In the genomic region with DNA sequence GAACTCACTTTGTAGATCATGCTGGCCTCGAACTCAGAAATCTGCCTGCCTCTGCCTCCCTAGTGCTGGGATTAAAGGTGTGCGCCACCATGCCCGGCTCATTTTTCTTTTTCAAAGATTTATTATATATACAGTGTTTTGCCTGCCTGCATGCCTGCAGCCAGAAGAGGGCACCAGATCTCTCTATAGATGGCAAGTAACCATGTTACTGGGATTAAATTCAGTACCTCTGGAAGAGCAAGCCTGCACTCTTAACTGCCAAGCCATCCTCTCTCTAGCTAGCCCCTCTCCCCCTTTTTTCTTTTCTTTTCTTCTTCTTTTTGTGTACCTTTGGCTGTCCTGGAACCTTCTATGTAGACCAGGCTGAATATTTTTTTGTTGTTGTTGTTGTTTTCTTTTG, we compare ENCODE assay signal across 9 mouse cellular contexts. TPM values are rescaled to one million over a fixed set of nuclear protein-coding genes. Genes with fewer than 3 reads are reported as not detected.
DNase-seq lines count a peak whose midpoint lies in the region; ATAC-seq lines count a peak whose summit lies in the region.
"Had no signal": no experiment of that assay in that cellular context is flagged by ENCODE, and none has a peak within 500 bp of the region (broad histone marks: within the 10 kb centered on the region; RNA-seq: fewer than 3 reads in every experiment).

No protein-coding gene starts in this region.

- no peak overlapping the region for H3K4me2 ChIP-seq in forebrain, embryonic 13.5 days
- H3K4me2 ChIP-seq: embryonic facial prominence, embryonic 12.5 days had no signal

- DNase-seq in heart, postnatal 10 days: peak; percentile 62 to 68
- DNase-seq in heart, embryonic 10.5 days (ENCODE audit: low spot score): no peak
- DNase-seq in CD4-positive helper T cell, adult 2 months (ENCODE audit: low read depth, low spot score): peak; percentile 64
- peak; percentile 45 for DNase-seq in adipocyte (ENCODE audit: low spot score)
- peak; percentile 27 for DNase-seq in embryonic facial prominence, embryonic 10.5 days (ENCODE audit: low spot score)
- DNase-seq in layer of hippocampus, adult 9-11 months: peak; percentile 45
- peak; percentile 51 for DNase-seq in retina, embryonic 14.5 days (ENCODE audit: low spot score)

- no peak overlapping the region for H3K27ac ChIP-seq in heart, embryonic 10.5 days
- no peak overlapping the region for H3K27ac ChIP-seq in embryonic facial prominence, embryonic 10.5 days (replicated peaks)
- H3K27ac ChIP-seq in forebrain, embryonic 13.5 days: no peak overlapping the region
- H3K27ac ChIP-seq: embryonic facial prominence, embryonic 12.5 days had no signal

- H3K27me3 ChIP-seq in heart, embryonic 10.5 days (ENCODE audit: insufficient read depth, poor library complexity, severe bottlenecking): no peaks in the 10 kb centered on the region
- no peaks in the 10 kb centered on the region for H3K27me3 ChIP-seq in embryonic facial prominence, embryonic 10.5 days (replicated peaks; ENCODE audit: low read depth, poor library complexity, severe bottlenecking)
- no peaks in the 10 kb centered on the region for H3K27me3 ChIP-seq in forebrain, embryonic 13.5 days
- H3K27me3 ChIP-seq: embryonic facial prominence, embryonic 12.5 days had no signal

- peaks cover 37% of the 10 kb centered on the region for H3K36me3 ChIP-seq in heart, embryonic 10.5 days
- peaks cover 79% of the 10 kb centered on the region for H3K36me3 ChIP-seq in embryonic facial prominence, embryonic 10.5 days (replicated peaks)
- peaks cover 34% of the 10 kb centered on the region for H3K36me3 ChIP-seq in forebrain, embryonic 13.5 days (ENCODE audit: poor library complexity, severe bottlenecking)

- H3K4me1 ChIP-seq in heart, embryonic 10.5 days: 0 out of 2 replicates have a peak, but pooled peaks cover 2% of the 10 kb centered on the region
- H3K4me1 ChIP-seq in embryonic facial prominence, embryonic 10.5 days: no peaks in the 10 kb centered on the region
- H3K4me1 ChIP-seq in forebrain, embryonic 13.5 days: peaks cover 14% of the 10 kb centered on the region

- H3K4me3 ChIP-seq in heart, embryonic 10.5 days: no peak overlapping the region
- no peak overlapping the region for H3K4me3 ChIP-seq in embryonic facial prominence, embryonic 10.5 days
- no peak overlapping the region for H3K4me3 ChIP-seq in forebrain, embryonic 13.5 days
- H3K4me3 ChIP-seq: embryonic facial prominence, embryonic 12.5 days had no signal

- no peaks in the 10 kb centered on the region for H3K9me3 ChIP-seq in heart, embryonic 10.5 days
- no peaks in the 10 kb centered on the region for H3K9me3 ChIP-seq in embryonic facial prominence, embryonic 10.5 days
- H3K9me3 ChIP-seq in forebrain, embryonic 13.5 days (replicated peaks): no peaks in the 10 kb centered on the region
- H3K9me3 ChIP-seq: embryonic facial prominence, embryonic 12.5 days had no signal

- WGBS in heart, embryonic 10.5 days: 88% methylated on average over 3 of the region's 3 CpGs
- 88% methylated on average over 3 of the region's 3 CpGs for WGBS in embryonic facial prominence, embryonic 10.5 days
- 86% methylated on average over 3 of the region's 3 CpGs for WGBS in forebrain, embryonic 13.5 days

- intact Hi-C loops in heart, postnatal 10 days (cut with DNase I): no loop called here

- no peak overlapping the region for H3K9ac ChIP-seq in forebrain, embryonic 13.5 days
- H3K9ac ChIP-seq: embryonic facial prominence, embryonic 12.5 days had no signal

- ATAC-seq in forebrain, embryonic 13.5 days: no peak

RNA-seq across cellular contexts. Expression of gene Smarca4, which starts 14.7 kb away (rescaled TPM):
- 10 to 100 TPM; 55.6 to 59.8 TPM for total RNA-seq in heart, postnatal 10 days (2021)
- polyA plus RNA-seq in heart, embryonic 10.5 days (2016; fragmentation: Nextera tagmentation; extraction: Ambion mirVana): 91.1 and 113 TPM in 2 replicates
- polyA plus RNA-seq in embryonic facial prominence, embryonic 10.5 days (2016; fragmentation: Nextera tagmentation; extraction: Ambion mirVana): 157 and 165 TPM in 2 replicates
- polyA plus RNA-seq in forebrain, embryonic 13.5 days (2015; fragmentation: Nextera tagmentation; extraction: Ambion mirVana): 159 and 174 TPM in 2 replicates

RNA-seq across cellular contexts. Expression of gene Yipf2, which starts 38.0 kb away (rescaled TPM):
- 1 to 10 TPM; 6.8 to 7.9 TPM for total RNA-seq in heart, postnatal 10 days (2021)
- polyA plus RNA-seq in heart, embryonic 10.5 days (2016; fragmentation: Nextera tagmentation; extraction: Ambion mirVana): 17.1 and 22.8 TPM in 2 replicates
- 19.0 and 21.2 TPM in 2 replicates for polyA plus RNA-seq in embryonic facial prominence, embryonic 10.5 days (2016; fragmentation: Nextera tagmentation; extraction: Ambion mirVana)
- polyA plus RNA-seq in forebrain, embryonic 13.5 days (2015; fragmentation: Nextera tagmentation; extraction: Ambion mirVana): 20.6 and 23.0 TPM in 2 replicates

RNA-seq across cellular contexts. Expression of gene Timm29, which starts 38.2 kb away (rescaled TPM):
- total RNA-seq in heart, postnatal 10 days (2021): 10 to 100 TPM; 45.7 to 45.8 TPM
- 27.4 and 33.3 TPM in 2 replicates for polyA plus RNA-seq in heart, embryonic 10.5 days (2016; fragmentation: Nextera tagmentation; extraction: Ambion mirVana)
- 32.0 and 32.7 TPM in 2 replicates for polyA plus RNA-seq in embryonic facial prominence, embryonic 10.5 days (2016; fragmentation: Nextera tagmentation; extraction: Ambion mirVana)
- polyA plus RNA-seq in forebrain, embryonic 13.5 days (2015; fragmentation: Nextera tagmentation; extraction: Ambion mirVana): 44.3 and 46.7 TPM in 2 replicates
